Mouse (Mus musculus) cerebellum, adult 2 months (tissue): Measurements from ENCODE around the gene Tsks.

Experiments used
- CTCF ChIP-seq: fragments of 200-500 bp; IDR thresholded peaks from 2 replicates; pipeline ENCODE4 v1.5.1; 2011; ENCODE audit warnings: low read depth, mild to moderate bottlenecking, control low read depth, low read length, moderate library complexity, borderline replicate concordance; ENCODE audit not compliant: insufficient read depth
- POLR2A ChIP-seq: fragments of 200-500 bp; IDR thresholded peaks from 2 replicates; pipeline ENCODE4 v1.6.1; 2011; ENCODE audit warnings: low read length, control low read depth, borderline replicate concordance; ENCODE audit not compliant: insufficient read depth

DNA sequence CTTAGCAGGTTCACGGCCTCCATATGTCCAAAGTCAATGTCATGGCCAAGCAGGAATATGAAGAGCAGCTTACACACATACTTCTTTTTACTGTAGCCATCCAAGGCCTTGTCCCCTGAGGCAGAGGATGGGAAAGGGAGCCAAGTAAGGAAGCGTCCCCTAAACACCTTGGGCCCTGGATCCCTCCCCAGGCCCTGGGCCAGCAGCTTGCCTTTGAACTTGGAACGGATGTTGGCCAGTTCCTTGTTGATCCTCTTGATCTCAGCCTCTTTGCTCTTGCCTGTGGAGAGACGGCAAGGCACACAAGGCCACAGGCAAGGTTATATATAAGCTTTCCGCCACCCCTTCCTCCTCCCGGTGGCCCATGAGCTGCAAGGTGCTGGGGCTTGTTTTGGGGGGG, 26.8 kb upstream of the Tsks start:
- TF ChIP-seq POLR2A = no peak
- TF ChIP-seq CTCF = no peak
